Mouse (Mus musculus): ENCODE results near the gene Upk3a.
A peak's percentile ranks its signal among the peaks of the same experiment; 100 is the strongest.

Upk3a gene

DNA sequence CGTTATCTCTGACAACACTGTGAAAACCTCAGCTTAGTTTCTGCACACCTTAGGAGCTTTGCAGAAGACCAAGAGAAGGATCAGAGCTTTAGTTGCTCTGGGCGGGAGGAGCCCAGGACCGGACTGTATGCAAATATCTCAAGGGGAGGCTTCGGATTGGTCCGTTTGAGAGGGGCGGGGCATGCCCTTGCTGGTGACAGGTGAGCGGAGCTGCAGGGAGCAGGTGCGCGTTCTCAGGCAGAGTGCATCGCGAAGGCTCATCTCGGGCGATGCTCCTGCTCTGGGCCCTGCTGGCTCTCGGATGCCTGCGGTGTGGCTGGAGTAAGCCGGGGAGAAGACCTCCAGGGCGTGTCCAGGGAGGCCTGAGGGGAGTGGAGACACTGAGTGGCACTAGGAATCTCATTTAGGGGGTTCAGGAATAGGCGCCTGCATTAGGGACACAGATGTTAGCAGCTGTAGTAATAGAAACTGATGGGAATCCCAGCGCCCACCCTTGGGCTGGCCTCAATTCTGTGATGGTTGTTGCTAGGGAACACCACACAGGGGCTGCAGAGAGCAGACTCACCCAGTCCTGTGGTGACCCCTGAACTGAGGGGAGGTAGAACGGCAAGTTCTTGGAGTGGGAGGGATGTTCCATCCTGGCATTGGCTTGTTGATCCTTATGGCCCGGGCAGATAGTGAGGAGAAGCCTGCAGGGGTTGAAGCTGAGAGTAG, at the start of gene Upk3a:
Gene Upk3a, plus strand, starts transcription at position 191 of the 714 bp plus-strand sequence.
- peak; percentile 56 to 73 for DNase-seq

DNA sequence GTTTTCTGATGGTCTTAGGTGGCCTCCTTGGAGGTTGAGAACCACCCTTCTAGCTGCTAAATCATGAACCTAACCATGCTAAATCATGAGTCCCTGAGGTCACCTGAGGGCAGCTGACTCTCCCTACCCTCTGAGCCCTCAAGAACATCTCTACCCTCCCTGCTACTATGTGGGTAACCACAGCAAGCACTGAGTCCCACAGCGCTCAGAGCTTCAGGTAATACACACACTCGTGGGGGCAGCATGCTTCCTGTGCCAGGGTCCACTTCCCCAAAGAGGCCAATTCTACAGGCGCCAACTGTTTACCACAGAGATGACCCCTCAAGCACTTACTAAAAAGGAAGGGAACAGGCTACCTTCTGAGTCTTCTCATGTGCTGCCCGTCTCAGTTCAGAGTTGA, 48.4 kb upstream of the Upk3a start:
- no peak for DNase-seq

DNA sequence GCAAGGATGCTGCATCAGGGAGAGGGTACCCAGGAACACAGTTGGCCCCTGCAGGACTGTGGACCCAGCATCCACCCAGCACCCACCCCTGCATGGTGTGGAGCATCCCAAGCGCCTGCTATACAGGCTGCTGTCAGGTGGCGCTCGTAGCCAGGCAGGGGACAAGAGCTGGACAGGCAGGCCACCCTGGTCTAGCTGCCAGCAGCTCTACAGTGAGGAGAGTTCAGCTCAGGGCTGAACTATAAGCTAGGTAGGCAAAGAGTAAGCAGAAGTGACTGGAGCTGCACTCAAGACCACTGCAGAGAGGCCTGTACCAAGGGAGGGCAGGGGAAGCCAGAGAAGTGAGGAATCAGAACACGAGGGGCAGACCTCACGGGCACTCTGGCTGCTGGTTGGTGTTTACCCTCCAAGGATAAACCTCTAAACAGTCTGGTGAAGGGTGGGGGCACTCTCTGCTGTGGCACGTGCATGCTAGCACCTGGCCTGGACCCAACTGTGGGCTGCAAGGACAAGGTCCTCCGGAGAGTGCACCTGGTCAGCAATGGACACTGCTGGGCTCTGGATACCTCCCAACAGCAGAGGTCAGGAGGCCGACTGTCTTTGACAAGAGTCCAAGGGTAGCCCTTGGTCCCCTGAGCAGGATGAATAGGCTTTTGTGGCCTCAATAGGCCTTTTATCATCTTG, 43.9 kb upstream of the Upk3a start:
- DNase-seq = peak; percentile 55 to 74

DNA sequence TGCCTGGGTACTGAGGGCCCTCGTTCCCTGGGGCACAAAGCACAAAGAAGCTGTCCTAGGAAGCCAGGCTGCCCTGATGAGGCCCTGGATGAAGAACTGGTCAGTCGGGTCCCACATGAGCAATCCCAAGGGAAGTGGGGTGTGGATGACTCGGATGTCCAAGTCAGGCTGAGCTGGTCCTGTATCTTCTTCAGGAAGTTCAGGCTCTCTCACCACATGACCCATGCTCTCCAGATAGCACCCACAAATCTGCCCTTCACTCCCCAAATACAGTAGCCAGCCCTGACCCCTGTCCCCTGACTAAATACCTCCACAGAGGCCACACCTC, 43.4 kb upstream of the Upk3a start:
- DNase-seq = no peak

DNA sequence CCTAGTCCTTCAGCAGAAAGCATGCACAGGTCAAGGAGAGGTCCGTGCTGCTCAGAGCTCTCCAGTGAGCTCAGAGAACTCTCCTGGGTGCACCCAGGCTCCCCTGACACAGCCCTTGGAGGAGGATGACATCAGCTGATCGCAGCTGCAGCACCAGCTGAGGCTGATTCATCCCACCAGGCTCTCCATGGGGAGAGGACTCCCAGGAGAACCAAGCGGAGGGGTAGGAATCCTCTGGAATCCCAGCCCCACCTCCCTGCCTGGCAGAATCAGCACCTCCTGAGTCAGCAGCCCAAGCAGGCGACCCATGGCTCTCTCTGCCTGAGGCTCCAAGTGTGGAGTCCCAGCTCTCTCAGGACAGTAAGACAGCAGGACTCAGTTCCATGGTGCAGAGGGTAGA, 41.2 kb upstream of the Upk3a start:
- DNase-seq = no peak

DNA sequence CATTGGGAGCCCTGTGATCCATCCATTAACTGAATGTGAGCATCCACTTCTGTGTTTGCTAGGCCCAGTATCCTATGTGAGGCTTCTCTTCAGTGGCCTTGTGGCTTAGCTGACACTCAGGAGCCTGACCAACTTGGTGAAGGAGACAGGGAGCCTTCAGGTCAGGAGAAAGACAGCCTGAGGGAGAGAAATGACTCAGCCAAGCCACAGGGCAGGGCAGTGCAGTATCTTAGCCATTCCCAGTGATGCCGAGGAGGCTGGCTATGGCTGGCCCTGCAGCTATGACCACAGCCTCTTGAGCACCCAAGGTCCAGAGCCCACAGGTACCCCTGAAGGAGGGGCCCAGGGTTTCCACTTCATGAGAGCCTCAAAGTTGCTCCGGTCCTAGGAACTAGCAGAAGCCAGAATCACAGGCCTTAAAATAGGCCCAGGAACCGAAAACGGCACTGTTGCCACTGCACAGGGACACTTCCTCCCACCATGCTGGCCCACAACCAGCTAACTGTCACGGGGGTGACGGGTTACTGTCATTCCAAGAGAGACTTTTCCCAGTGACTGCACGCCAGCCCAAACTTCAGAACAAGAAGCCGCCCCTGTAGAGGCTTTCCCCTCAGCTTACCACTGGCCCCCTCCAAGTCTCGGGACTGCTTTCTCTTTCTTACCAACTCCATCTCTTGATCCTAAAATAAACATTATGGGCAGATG, 35.2 kb upstream of the Upk3a start:
- no peak for DNase-seq

DNA sequence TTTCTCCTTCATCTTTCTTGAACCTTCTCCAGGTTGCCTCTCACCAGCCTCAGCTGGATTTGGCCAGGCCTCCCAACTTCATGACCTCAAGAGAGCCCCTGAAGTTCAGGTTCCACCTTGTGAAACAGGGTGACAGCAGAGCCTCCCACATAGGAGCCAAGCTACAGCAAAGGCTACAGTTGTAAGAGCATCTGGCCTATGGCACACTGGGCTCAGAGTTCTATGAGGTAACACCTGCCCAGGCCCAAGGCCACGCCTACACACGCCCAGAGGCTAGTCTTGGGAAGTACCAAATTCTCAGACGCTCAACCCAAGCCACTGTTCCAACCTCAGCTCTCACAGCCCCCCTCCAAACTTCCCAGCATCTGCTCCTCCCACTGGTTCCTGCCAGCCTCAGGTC, 34.1 kb upstream of the Upk3a start:
- no peak for DNase-seq

DNA sequence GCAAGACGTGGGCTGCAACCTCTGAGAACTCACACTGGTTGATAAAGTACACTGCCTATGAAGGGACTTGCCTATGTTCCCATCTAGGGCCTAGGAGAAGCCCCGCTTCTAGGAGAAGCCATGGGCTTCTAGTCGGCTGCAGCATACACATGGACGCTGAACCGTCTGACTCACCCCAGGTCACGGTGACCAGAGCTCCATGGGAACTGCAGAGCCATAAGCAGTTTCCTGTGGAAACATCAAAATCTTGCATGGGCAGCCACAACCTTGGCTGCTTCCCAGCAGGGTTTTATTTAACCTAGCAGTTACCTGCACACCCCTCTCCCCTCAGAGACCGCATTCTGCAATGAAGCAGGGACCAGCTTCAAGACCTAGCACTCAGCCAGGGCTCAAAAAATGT, 33.2 kb upstream of the Upk3a start:
- DNase-seq = no peak

DNA sequence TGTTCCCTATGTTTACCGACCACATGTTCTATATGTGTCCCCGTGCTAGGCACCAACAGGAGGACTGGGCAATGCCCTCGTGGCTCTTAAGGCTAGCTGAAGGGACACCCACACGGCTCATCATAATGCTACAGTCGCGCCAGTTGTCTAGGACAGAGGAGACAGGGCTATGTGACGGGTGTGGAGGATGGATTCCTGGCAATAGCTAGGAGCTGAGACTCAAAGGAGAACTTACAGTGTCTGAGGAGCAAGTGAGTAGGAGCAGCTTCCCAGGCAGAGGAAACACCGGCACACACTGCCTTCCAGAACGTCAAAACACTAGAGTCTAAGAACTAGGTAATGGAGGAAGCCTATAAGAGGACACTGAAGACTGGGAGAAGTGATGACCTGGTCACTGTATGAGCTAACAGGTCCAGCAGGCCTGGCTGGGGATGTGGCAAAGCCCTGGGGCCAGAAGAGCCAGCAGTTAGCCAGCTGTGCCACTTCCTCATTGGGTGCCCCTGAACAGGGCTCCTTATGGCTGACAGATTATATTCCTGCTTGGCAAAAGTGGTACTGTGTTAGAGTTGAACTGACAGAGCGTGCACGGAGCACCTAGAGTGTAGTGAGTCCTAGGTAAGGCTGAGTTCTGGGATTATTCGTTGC, 31.3 kb upstream of the Upk3a start:
- DNase-seq = no peak

DNA sequence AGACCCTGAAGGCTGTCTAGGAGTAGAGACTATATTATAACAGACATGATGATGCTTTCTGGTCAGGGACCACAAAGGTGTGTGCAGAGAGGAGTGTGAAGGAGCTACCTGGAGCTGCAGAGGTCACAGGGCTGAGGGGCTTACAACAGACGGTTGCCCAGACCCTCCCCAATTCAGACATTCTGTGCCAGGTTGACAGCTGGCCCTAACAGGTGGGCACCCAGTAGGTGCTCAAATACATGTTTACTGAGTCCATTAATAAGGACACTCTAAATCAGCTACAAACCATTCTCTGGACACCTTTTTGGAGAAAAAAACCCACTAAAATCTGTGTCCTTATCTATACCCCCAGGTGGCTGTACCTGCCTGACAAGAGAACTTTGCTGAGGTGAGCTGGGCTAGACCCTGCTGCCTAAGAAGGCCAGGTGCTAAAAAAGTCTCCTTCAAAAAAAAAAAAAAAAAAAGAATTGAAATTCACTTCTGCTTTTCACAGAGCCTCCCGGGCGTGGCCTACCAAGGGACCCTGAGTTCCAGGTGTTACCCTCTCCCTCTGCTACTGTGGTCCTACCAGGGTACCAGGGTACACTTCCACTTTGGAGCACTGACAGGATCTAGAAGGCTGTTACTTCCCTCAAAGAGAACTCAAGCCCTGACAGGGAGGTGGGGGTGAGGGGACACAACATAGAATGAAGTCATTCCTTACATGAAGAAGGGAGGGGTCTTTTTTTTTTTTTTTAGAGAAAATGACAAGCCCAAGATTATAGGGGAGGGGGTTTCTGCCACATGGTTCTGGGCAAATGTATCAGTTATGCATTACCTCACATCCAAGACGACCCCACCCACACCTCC, 30.5 kb upstream of the Upk3a start:
- DNase-seq = peak in 1 of 2 experiments; percentile 54

DNA sequence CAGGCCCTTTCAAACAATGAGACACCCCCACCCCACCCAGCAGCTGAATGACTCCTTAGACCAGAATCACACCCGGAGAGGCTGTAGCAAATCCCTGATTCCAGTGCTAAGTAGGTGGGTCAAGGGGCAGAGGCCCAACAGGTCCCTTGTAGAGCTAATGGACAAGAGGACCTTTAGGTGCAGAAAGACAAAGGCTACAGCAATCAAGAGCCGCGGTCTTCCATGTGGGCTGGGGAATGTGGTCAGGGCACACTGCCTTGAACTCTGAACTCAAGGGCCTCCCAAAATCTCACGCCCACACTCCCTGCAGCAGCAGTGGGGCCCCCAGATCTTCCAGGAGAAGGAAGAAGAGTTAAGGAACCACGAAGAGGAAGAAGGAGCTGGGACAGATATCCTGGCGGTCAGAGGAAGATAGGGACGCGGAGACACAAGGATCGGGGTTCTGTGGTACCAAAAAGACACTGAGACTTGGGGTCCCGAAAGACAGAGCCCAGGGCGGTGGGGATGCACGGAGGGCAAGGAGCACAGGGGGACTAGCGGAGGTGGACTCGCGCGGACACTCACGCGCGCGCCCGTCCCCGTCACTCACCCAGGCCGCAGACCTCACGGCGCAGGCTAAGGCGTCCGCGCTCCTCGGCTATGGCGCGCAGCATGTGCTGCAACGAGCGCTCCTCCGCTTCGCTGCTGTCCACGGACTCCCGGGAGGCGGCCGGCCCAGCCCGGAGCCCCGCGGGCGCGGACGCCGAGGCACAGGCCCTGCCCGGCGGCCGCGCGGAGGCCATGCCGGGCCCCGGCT, 29.7 kb upstream of the Upk3a start:
- peak in 1 of 2 experiments; percentile 76 for DNase-seq

DNA sequence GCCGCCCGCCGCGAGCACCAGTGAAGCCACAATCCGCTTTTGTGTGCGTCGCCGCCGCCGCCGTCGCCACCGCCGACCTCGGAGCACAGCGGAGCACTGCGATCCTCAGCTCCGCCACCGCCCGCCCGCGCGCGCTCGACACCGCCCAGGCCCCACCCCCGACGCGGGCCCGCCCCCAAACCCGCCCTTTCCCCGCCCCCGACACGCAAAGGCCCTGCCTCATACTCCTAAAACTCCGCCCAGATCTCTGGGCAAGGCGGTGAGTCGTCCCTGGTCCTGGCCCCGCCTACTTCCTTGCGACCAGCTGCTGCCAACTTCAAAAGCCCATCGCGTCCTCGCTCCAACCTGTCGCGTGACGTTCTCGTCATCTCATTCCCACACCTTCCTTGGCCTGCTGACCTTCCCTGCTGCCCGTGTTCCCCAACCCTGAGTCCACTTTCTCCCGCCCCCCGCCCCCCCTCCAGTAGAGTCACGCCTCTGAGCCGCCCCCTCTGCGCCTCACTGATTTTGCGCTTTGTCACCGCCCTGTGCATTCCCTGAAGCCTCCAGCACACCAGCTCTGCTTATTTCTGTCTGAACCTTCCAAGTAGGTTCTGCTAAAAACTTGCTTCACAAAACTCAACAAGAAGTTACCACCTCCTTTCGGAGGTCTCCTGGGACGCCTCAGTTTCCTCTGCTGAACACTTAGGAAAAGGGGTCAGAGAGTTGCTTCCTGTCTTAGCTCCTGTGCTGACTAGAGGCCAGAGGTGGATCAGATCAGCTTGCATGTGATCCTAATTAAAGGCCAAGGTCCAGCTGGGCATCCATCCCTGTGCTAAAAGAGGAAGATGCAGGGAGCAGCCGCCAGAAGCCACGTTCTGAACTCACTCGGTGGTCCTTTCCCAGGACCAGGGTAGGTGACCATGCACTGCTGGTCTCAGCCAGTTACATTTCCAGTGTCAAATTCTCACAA, 28.8 kb upstream of the Upk3a start, which contains the start of gene 5031439G07Rik:
Gene 5031439G07Rik, minus strand, starts transcription at position 678 of the 952 bp plus-strand sequence.
- peak; percentile 87 to 93 for DNase-seq

DNA sequence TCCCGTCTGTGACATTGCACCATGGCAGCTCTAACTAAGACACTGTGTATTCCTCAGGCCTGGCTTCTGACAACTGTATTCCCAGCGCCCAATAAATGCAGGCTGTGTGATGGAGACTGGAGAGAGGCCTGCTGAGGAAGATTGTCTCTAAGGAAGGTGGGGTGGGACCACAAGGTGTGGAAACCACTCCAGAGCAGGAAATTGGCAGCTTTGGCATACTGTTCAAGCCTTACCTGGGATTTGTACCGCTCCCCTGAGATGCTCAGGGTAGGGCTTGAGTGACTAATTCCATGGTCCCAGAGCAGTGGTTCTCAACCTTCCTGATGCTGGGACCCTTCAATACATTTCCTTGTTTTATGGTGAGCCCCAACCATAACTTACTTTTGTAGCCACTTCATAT, 27.8 kb upstream of the Upk3a start:
- DNase-seq = no peak

DNA sequence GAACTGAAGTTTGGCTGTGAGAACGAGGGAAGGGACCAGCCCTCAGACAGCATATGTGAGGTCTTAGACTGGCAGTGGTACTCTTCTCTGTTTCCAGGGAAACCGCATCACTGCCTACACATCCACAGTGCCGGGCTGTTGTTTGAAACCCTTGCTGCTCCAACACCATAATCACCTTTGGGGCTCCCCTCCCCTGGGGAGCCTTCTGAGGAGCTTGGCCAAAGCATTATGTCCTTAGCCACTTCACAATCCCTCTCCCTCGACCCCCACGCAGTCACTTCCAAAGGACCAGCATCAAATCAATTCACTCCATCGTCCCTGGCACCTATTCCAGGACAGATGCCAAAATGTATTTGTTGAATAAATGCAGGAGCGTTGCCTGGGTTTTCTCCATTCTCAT, 27.2 kb upstream of the Upk3a start:
- DNase-seq = no peak

DNA sequence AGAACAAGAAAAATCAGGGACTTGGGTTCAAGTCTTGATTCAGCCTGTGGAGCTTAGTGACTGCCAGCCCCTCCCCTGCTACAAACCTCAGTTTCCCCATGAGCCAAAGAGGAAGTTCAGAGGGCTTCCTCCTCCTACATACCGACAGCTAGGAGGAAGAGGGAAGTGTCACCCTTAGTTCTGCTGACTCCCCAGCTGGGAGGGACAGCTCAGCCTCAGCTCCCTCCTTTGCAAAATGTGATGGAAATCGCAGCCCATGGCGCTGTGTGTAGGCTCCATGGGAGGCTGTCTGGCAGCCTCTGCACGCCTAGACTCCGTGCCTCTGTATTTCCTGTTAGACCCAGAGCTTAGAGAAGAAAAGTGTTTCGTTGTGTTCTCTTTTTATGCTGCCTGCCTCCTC, 22.4 kb upstream of the Upk3a start:
- no peak for DNase-seq

DNA sequence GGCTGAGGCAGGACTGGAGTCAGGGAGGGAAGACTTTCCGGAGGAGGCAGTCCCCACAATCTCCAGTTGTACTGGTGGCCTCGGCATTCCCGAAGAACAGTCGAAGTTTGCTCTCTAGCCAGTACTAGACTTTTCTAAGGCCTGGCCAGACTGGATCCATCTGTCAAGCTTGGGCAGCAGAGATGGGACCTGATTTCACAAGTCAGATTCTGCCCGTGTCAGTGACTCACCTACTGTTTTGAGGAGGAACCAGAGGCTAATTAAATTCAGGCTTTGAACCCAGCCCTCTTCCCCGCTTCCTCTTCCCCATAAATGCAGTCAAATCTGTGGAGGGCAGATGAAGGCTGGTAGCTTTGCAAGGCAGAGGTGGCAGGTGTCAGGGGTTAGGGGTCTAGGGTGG, 21.9 kb upstream of the Upk3a start:
- no peak for DNase-seq

DNA sequence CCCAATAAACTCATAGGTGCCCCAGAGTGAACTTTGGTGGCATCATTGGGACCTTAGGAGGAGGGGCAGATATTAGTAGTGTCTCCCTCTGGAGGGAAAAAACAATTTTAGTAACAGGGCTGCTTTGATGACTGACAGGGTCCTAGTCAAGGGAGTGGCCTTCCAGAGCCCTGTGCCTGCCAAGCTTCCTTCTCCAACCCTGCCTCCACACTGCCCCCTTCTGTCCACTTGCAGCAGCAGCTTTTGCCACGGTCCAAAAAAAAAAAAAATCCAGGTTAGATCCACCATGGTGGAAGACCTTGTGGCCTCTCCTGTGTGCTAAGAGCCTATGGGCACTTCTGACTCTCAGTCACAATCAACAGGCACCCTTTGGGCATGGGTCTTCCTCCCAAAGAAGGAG, 21.0 kb upstream of the Upk3a start:
- peak; percentile 54 to 75 for DNase-seq

DNA sequence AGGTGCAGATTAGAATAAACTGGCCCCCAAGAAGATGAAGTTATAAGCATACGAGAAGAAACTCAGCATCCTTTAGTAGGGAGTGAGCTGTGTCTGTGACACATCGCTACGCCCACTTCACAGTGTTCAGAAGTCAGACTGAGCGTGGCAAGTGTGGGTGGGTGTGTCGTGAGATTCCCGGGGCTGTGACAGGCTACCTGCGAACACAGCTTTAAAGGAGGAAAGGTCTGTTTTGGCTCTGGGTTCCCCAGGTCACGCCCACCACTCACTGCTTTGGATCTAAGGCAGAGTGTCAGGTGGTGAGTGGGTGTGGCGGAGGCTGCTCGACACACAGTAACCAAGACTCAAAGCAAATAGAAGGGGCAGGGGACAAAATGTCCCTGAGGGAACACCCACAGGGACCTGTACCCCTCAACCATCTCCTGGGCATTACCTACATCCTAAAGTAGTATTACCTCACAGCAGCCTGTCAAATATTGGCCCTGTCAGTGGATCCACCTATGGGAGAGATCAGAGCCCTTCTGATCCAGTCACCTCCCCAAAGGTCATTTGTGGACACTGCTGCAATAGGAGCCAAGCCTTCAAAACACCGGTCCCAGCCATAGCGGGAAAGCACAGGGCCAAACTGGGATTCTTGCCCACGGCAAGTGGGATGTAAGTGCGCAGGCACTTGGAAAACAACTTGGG, 19.0 kb upstream of the Upk3a start:
- DNase-seq = no peak

DNA sequence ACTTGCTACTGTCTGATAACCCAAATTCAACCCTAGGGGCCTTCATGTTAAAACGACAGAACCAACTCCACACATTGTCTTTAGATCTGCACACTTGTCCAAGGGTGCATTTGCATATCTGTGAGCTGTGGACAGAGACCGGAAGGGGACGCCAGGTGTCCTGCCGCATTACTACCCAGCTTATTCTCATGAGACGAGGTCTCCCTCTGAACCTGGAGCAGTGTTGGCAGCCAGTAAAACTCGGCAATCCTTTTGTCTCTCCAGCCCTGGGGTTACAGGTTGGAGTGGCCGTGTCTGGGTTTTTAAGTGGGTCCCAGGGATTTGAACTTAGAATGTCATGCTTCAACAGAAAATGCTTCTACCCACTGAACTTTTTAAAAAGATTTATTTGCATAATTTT, 17.0 kb upstream of the Upk3a start:
- DNase-seq = no peak

Data from cerebellum, postnatal 25 days (tissue).